Mouse (Mus musculus) Patski (cell line): ENCODE measurements around the gene Slc22a4. TPM values are rescaled to one million over a fixed set of nuclear protein-coding genes. Genes with fewer than 3 reads are reported as not detected.
"Not testable (repeated sequence)": the region's sequence is repeated elsewhere in the genome, so short reads cannot be mapped to it uniquely, and the experiment has no call there.

ENCODE experiments used
- ATAC-seq: fragments of 100-300 bp; one replicate; pipeline ENCODE4 v1.8.0; 2021
- CTCF ChIA-PET: fragments of 350-600 bp; sonication (Branson Sonifier 250); formaldehyde crosslinking; loops from one replicate; lab custom pipeline; 2022; ENCODE audit warnings: inconsistent platforms; lab: Charles Lee
- POLR2A ChIA-PET: fragments of 350-600 bp; sonication (Branson Sonifier 250); formaldehyde crosslinking; loops from one replicate; lab custom pipeline; 2022; ENCODE audit warnings: antibody characterized with exemption, inconsistent platforms; lab: Charles Lee
- DNase-seq: peaks from one replicate; pipeline ENCODE4 v3.0.0-alpha.2; 2011; ENCODE audit warnings: low read depth, low spot score
- H3K27me3 ChIP-seq: fragments of 371-371 bp; one replicate; pipeline ENCODE4 v1.5.1; 2021
- CTCF ChIP-seq: fragments of 100-300 bp; IDR thresholded peaks from one replicate; pipeline ENCODE4 v1.5.1; 2021
- in situ Hi-C: fragments of 300-500 bp; cut with MboI; formaldehyde crosslinking; loops from 3 replicates; pipeline ENCODE4 v1.11.1; 2018; ENCODE audit warnings: low pct_unique_long_range_greater_than_20kb, mixed read lengths
- polyA plus RNA-seq: library from polyadenylated mRNA; unstranded; gene quantifications from one replicate; pipeline ENCODE4 v1.2.3, GENCODE M21; 2021

The Slc22a4 gene
- polyA plus RNA-seq, 1 experiment from 2014 or later, result 42.3 TPM

- DNase-seq (no peak), ATAC-seq (no peak)
- CTCF ChIA-PET, result interaction anchor here (1.4 to 10.1 kb wide), 5 partner anchors 17 to 56 kb away, joined by 3 to 103 read pairs (median 6); no protein-coding TSS in a partner anchor
- H3K27me3 ChIP-seq, result no peaks in the 10 kb centered on the region
- POLR2A ChIA-PET, result interaction anchor here (0.7 kb wide), 1 partner anchor 1725 kb away, joined by 6 read pairs; no protein-coding TSS in a partner anchor
- in situ Hi-C loops, result loop anchor here (5.0 kb wide), 2 partner anchors 56 to 126 kb away; no protein-coding TSS in a partner anchor
- TF ChIP-seq CTCF, result no peak
Observed at GRCm38 (mm10) chr11:54058056-54058617, 30.2 kb upstream of the Slc22a4 start.

GRCm38 (mm10) chr11:54057428-54057827 is 29.5 kb upstream of the Slc22a4 start:
- DNase-seq, result no peak
- TF ChIP-seq CTCF, result no peak
- POLR2A ChIA-PET, result interaction anchor here (0.6 kb wide), 1 partner anchor 376 kb away, joined by 3 read pairs; no protein-coding TSS in a partner anchor
- in situ Hi-C loops, result loop anchor here (5.0 kb wide), 2 partner anchors 55 to 125 kb away; no protein-coding TSS in a partner anchor
- no peaks in the 10 kb centered on the region for H3K27me3 ChIP-seq
- no peak for ATAC-seq
- CTCF ChIA-PET, result interaction anchor here (1.4 to 10.1 kb wide), 3 partner anchors 28 to 56 kb away, joined by 3 to 103 read pairs (median 5); no protein-coding TSS in a partner anchor

- H3K27me3 ChIP-seq, result no peaks in the 10 kb centered on the region
- ChIA-PET CTCF (interaction anchor here (3.1 to 10.1 kb wide), 3 partner anchors 30 to 54 kb away, joined by 15 to 103 read pairs (median 72); no protein-coding TSS in a partner anchor), POLR2A (interaction anchor here (0.7 to 0.8 kb wide), 2 partner anchors 45 to 54 kb away, joined by 3 read pairs; no protein-coding TSS in a partner anchor)
- ATAC-seq, result no peak
- no peak for TF ChIP-seq CTCF
- in situ Hi-C loops, result loop anchor here (5.0 kb wide), 2 partner anchors 54 to 124 kb away; no protein-coding TSS in a partner anchor
- no peak for DNase-seq
Observed at GRCm38 (mm10) chr11:54056132-54056531, 28.2 kb upstream of the Slc22a4 start.

- DNase-seq (no peak), ATAC-seq (peak; percentile 42)
- in situ Hi-C loops, result loop anchor here (5.0 kb wide), 1 partner anchor 33 kb away; no protein-coding TSS in a partner anchor
- H3K27me3 ChIP-seq, result no peaks in the 10 kb centered on the region
- no peak for TF ChIP-seq CTCF
- ChIA-PET CTCF (interaction anchor here (0.8 to 10.1 kb wide), 20 partner anchors 8 to 123 kb away, joined by 3 to 103 read pairs (median 6); no protein-coding TSS in a partner anchor), POLR2A (interaction anchor here (0.8 to 2.4 kb wide), 2 partner anchors 8 to 51 kb away, joined by 3 to 13 read pairs; no protein-coding TSS in a partner anchor)
Observed at GRCm38 (mm10) chr11:54054257-54054656, 26.4 kb upstream of the Slc22a4 start.

- TF ChIP-seq CTCF, result no peak
- ChIA-PET CTCF (interaction anchor here (1.0 to 10.1 kb wide), 10 partner anchors 9 to 204 kb away, joined by 3 to 103 read pairs (median 8); no protein-coding TSS in a partner anchor), POLR2A (interaction anchor here (0.7 kb wide), 1 partner anchor 9 kb away, joined by 3 read pairs; no protein-coding TSS in a partner anchor)
- in situ Hi-C loops, result loop anchor here (5.0 kb wide), 1 partner anchor 34 kb away; no protein-coding TSS in a partner anchor
- ATAC-seq, result no peak
- H3K27me3 ChIP-seq, result no peaks in the 10 kb centered on the region
- no peak for DNase-seq
Observed at GRCm38 (mm10) chr11:54053090-54053489, 25.2 kb upstream of the Slc22a4 start.

- ATAC-seq, result no peak
- POLR2A ChIA-PET, result interaction anchor here (0.6 kb wide), 1 partner anchor 48 kb away, joined by 3 read pairs; no protein-coding TSS in a partner anchor
- in situ Hi-C loops, result loop anchor here (5.0 kb wide), 1 partner anchor 35 kb away; no protein-coding TSS in a partner anchor
Observed at GRCm38 (mm10) chr11:54052128-54052527, 24.2 kb upstream of the Slc22a4 start.

GRCm38 (mm10) chr11:54051161-54051560 is 23.3 kb upstream of the Slc22a4 start:
- in situ Hi-C loops, result loop anchor here (5.0 kb wide), 1 partner anchor 36 kb away; no protein-coding TSS in a partner anchor
- POLR2A ChIA-PET, result no interaction called here
- TF ChIP-seq CTCF, result no peak
- H3K27me3 ChIP-seq, result no peaks in the 10 kb centered on the region
- DNase-seq, result no peak
- CTCF ChIA-PET, result interaction anchor here (1.8 to 10.1 kb wide), 3 partner anchors 40 to 48 kb away, joined by 7 to 103 read pairs (median 16); no protein-coding TSS in a partner anchor
- no peak for ATAC-seq

More at GRCm38 (mm10) chr11:54052128-54052527, 24.2 kb upstream of the Slc22a4 start:
- CTCF ChIA-PET, result interaction anchor here (1.2 to 10.1 kb wide), 4 partner anchors 39 to 50 kb away, joined by 3 to 103 read pairs (median 40); no protein-coding TSS in a partner anchor
- no peak for DNase-seq
- no peak for TF ChIP-seq CTCF
- H3K27me3 ChIP-seq, result no peaks in the 10 kb centered on the region

GRCm38 (mm10) chr11:54050205-54050604 is 22.3 kb upstream of the Slc22a4 start:
- ChIA-PET CTCF (interaction anchor here (1.3 to 2.8 kb wide), 2 partner anchors 38 to 47 kb away, joined by 4 to 16 read pairs; no protein-coding TSS in a partner anchor), POLR2A (no interaction called here)
- ATAC-seq (no peak), DNase-seq (no peak)
- in situ Hi-C loops, result loop anchor here (5.0 kb wide), 1 partner anchor 37 kb away; no protein-coding TSS in a partner anchor
- no peaks in the 10 kb centered on the region for H3K27me3 ChIP-seq
- no peak for TF ChIP-seq CTCF

GRCm38 (mm10) chr11:54040676-54041075 is 12.8 kb upstream of the Slc22a4 start:
- POLR2A ChIA-PET, result no interaction called here
- DNase-seq, result no peak
- no peak for ATAC-seq
- CTCF ChIA-PET, result no interaction called here
- TF ChIP-seq CTCF, result no peak
- in situ Hi-C loops, result no loop called here
- no peaks in the 10 kb centered on the region for H3K27me3 ChIP-seq

GRCm38 (mm10) chr11:54032872-54033271 is 5.0 kb upstream of the Slc22a4 start:
- POLR2A ChIA-PET, H3K27me3 ChIP-seq, ATAC-seq, DNase-seq, in situ Hi-C loops, CTCF ChIA-PET: not testable (repeated sequence)
